Mouse (Mus musculus): ENCODE data around the gene Gna13.
"Not testable (repeated sequence)": the region's sequence is repeated elsewhere in the genome, so short reads cannot be mapped to it uniquely, and the experiment has no call there.

Gene Gna13

GRCm38 (mm10) chr11:109362463-109363190, at the start of gene Gna13:
Gna13 (plus strand) TSS chr11:109362831.
- DNase-seq (ENCODE audit: low read depth in 2 of 2, low spot score in 2 of 2) = peak; percentile 81 to 86

DNA sequence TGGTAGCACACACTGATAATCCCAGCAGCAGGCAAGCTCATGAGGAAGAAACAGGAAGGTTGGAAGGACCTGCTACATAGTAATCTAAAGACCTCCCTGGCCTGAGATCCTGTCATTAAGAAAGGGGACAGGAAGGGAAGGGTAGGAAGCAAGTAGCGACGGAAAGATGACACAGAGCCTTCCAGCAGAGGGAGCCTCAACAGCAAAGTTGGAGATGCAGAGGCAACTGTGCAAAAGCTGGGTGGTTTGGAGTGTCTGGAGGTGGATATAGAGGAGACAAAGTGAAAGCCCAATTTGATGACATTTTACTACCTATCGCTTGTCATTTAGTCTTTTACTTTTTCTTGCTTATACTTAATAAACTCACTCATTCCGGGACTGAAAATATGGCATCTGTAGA, 45.7 kb upstream of the Gna13 start:
- DNase-seq (ENCODE audit: low read depth in 2 of 2, low spot score in 2 of 2) = peak; percentile 12 to 40

GRCm38 (mm10) chr11:109319471-109319870, 43.2 kb upstream of the Gna13 start:
- DNase-seq (ENCODE audit: low read depth in 2 of 2, low spot score in 2 of 2) = no peak

DNA sequence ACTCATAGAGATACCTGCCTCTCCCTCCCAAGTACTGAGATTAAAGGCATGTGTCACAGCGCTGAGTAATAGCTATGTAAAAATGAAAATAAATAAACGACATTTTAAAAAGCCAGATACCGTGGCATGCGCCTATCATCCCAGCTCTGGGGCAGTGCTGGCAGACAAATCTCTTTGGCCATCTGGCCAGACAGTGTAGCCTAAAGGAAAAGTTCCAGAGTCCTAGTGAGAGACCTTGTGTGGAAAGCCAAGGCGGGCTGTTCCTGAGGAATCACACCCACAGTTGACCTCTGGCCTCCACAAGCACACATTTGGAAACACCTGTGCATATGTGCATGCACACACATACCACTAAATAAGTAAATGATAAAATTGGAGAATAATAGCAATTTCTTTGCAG, 42.7 kb upstream of the Gna13 start:
- DNase-seq (ENCODE audit: low read depth in 2 of 2, low spot score in 2 of 2) = no peak

DNA sequence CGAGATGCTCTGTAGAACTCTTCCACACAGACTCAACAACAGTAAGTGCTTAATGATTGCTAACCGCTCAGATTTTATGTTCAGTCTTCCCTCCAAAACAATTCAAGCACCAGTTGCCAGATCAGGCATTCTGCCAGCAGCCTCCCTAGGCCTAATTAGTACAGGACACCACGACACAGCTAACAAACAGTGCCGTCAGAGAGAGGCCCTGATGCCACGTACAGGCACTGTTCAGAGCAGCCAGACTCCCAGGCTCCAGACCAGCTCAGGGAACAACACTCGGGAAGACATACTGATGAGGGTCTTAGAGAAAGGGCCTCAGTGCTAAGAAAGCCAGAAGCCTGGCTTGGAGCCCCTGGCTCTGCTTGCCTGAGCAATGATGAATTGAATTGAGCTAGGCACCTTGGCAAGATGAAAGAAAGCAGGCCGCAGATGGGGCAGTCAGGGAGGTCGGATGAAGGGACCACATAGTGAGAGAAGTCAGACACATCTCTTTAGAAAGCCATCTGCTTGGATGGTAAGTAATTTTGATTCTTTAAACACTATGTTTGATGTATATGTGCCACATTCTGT, 42.2 kb upstream of the Gna13 start:
- DNase-seq (ENCODE audit: low read depth in 2 of 2, low spot score in 2 of 2) = no peak

DNA sequence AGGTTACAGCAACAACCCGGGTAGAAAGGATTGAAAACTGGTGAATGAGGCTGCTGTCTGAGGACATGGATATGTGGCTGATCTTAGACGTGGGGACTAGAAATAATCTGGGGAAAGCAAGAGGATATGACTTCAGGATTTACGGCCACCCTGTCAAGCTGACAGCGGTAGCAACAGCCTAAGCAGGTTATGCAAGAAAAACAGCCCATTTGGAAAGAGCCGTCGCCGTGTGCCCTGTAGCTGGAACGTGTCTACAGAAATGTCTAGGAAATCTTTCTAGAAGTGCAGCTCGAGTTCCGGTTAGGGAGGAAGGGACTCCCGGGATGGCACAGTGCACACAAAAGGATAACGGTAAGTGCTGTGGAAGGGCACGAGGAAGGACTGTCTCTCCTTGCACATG, 36.4 kb upstream of the Gna13 start:
- DNase-seq (ENCODE audit: low read depth in 2 of 2, low spot score in 2 of 2) = no peak

GRCm38 (mm10) chr11:109327381-109327780, 35.2 kb upstream of the Gna13 start:
- no peak for DNase-seq (ENCODE audit: low read depth in 2 of 2, low spot score in 2 of 2)

DNA sequence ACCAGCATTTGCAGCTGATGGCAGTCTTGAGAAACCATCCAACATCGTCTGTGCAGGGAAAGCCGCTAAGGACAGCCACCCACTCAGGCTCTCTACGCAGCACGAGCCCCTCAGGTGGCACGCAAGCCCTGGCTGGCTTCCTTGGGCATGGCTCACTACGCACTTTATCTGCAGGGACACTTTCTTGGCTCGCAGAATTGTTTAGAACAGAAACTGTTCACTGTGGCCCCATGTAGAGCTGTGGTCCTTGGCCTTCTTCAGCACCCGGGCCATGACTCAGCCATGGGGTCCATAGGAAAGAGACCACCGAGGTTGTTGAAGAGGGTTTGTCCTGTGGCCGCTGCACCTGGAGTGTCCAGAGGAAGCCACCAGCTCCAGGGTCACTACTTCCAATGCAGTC, 34.7 kb upstream of the Gna13 start:
- DNase-seq (ENCODE audit: low read depth in 2 of 2, low spot score in 2 of 2) = no peak

DNA sequence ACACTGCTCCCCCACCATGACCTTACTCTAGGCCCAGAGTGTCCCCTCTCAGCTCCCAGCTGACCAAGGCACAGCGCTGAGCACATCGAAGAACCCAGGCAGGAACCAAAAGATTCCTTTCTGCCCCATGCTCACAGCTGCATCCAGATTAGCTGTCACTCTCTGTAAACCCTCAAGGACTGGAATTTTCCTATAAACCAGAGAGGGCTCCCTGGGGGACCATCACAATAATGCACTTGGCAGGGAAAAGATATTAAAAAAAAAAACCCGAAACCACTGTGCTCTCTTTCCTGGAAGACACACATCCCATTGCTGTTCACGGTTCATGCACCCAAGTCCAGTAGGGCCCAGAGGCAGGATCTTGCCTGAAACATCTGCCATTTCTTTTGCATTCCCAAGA, 33.3 kb upstream of the Gna13 start:
- no peak for DNase-seq (ENCODE audit: low read depth in 2 of 2, low spot score in 2 of 2)

DNA sequence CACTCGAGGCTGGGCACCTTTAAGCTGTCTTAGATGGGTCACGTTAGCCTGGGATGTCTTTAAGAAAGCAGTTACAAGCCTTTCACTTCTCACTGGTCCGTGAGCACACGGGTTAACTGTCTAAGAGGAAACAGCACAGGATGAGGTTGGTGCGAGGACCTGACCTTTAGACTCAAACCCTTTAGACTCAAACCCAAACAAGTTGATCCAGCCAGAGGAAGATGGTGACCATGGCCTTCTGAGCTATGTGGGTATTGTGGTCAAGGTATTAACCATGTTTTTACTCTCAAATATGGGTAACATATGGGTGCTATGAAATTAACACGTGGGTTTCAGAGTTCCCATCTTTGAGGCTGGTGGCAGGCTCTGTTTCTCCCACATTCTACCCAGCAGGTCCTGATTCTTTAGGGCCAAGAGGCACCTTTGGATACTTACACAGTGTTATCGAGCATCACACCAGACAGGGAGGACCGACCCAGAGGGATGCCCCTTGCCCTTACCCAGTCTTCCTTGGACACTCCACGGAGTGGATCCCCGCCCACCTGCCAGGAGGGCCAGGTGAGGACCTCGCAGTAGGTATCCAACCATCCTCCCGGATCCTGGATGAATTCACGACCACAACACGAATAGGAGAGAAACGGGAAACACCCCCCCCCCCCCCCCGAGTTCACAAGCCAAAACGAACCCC, 31.8 kb upstream of the Gna13 start:
- DNase-seq (ENCODE audit: low read depth in 2 of 2, low spot score in 2 of 2) = no peak

DNA sequence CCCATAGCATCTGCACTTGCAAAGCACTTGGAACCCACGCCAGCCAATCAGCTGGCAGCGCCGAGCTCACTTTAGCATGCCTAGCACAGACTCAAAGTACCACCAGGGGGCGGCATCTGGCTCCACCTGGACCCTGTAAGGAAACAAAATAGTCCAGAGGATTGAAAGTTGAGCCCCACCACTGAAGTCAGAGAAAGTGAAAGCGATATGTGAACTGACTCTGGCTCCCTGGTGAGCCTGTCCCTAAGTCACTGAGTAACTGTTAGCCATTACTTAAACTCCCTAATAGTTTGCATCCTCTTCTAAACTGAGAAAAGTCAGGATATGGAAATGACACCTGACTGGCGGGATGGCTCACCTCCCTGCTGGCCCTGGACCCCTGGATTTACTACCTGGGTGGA, 31.2 kb upstream of the Gna13 start:
- DNase-seq (ENCODE audit: low read depth in 2 of 2, low spot score in 2 of 2) = peak; percentile 87 to 92

- no peak for DNase-seq (ENCODE audit: low read depth in 2 of 2, low spot score in 2 of 2)
These were observed 29.9 kb upstream of the Gna13 start for GRCm38 (mm10) chr11:109332722-109333121.

DNA sequence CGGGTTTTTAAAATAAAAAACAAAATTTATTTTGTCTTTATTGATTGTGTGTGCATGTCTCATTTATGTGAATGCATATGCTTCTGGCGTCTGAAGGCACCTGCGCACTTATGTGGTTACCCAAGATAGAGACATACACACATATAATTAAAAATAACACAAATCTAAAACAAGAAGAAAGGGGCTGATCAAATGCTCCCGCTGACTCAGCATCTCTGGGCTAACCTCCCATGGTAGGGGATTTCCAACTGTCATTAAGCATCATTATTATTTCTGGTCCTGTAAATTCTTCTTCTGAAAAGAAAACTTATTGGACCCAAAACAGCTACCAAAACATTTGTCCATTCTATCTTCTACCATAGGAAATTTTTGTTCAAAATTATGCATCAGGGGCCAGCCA, 27.9 kb upstream of the Gna13 start:
- no peak for DNase-seq (ENCODE audit: low read depth in 2 of 2, low spot score in 2 of 2)

DNA sequence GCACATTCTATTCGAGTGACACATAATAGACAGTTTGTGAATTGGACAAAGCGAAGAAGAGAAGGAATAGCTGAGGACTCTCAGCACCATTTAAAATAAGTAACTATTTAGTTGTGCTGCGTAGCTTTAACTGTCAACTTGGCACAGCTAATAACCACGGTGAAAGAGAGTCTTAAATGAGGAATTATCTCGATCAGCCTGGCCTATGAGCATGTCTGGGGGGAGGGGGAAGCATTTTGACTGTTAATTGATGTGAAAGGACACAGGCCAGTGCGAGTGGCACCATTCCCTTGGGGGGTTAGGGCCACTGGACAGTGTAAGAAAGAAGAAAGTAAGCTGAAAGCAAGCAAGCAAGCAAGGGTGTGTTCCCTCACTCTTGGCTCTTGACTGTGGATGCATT, 26.7 kb upstream of the Gna13 start:
- DNase-seq (ENCODE audit: low read depth in 2 of 2, low spot score in 2 of 2) = no peak

GRCm38 (mm10) chr11:109339155-109339938, 23.3 kb upstream of the Gna13 start:
- no peak for DNase-seq (ENCODE audit: low read depth in 2 of 2, low spot score in 2 of 2)

GRCm38 (mm10) chr11:109340541-109340940, 22.1 kb upstream of the Gna13 start:
- DNase-seq (ENCODE audit: low read depth in 2 of 2, low spot score in 2 of 2) = no peak

DNA sequence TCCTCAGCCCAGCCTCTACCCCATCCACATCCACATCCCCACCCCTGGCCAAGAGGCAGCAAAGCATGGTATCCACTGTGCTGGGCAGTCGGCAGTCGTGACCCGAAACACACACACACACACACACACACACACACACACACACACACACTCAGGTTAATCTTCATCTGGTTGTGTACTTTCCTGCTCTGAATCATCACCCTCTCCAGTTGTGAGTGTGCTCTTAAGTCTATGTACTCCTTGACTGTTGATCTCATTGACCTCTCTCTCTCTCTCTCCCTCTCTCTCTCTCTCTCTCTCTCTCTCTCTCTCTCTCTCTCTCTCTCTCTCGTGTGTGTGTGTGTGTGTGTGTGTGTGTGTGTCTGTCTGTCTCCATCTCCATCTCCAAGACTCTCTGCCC, 20.0 kb upstream of the Gna13 start:
- DNase-seq (ENCODE audit: low read depth in 2 of 2, low spot score in 2 of 2) = not testable (repeated sequence)

DNA sequence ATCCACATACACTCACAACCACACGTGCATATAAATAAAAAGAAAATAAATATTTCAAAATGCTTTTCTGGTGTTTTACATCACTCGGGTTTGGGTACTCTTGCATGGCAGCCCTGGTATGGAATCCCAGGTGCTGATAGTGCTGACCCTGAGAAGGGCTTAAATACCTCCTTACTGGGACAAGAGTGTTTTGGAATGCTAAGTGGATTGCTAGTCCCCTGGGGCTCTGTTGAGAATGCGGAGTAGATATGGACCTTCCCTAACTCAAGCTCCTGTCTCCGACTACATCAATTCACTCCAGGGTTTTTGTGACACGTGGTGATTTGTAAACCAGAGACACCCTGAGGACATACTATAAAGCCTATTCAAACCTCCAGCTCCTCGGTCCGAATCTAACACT, 19.1 kb upstream of the Gna13 start:
- DNase-seq (ENCODE audit: low read depth in 2 of 2, low spot score in 2 of 2) = no peak

DNA sequence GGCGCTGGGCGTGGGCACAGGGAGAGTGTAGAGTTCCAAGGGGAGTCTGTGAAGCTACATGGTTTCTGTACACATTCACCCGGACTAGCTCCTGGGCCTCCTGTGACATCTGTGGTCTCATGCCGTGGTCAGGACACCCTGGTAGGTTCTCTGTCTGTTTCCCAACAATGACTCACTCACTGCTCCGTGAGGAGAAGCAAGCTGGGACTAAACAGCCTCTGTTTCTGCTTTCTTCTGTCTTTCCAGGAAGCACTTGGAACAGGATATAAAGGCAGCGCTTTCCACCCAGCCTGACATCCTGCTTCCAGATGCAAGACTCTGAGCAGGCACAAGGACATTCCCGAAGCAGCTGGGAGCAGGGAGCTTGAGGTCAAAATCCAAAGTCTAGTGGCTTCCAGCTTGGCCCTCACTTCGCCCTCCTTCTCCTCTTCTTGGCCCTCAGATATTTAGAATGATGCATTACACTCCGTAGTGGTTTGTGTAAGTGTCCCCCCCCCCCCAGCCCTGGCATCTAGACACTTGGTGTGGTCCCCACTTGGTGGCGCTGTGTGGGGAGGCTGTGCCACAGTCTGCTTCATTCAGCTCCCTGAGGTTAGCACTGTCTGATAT, 18.5 kb upstream of the Gna13 start:
- DNase-seq (ENCODE audit: low read depth in 2 of 2, low spot score in 2 of 2) = no peak

- DNase-seq (ENCODE audit: low read depth in 2 of 2, low spot score in 2 of 2) = peak; percentile 20 to 26
These were observed 15.2 kb upstream of the Gna13 start for GRCm38 (mm10) chr11:109347242-109347959.

DNA sequence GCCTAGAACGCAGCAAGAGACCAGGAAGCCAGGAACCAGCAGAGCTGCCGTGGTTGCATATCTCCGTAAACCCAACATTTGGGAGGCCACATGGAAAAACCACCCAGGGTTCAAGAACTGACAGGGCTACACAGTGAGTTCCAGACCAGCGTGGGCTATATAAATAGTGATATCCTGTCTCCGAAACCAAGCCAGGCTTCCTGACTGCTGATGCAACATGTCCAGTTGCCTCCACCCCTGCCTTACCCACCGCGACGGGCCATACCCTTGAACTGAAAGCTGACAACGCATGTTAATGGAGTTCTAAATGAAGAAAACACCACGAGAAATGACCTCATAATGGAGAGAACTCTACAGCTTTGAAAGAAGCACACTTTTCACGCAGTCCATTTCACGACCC, 14.2 kb upstream of the Gna13 start:
- DNase-seq (ENCODE audit: low read depth in 2 of 2, low spot score in 2 of 2) = no peak
